16 mouse cellular contexts compared by ENCODE assay signal in genomic region chr1:167083181-167083580, GRCm38 (mm10).
DNase-seq lines count a peak whose midpoint lies in the region; ATAC-seq lines count a peak whose summit lies in the region.
"Had no signal": no experiment of that assay in that cellular context is flagged by ENCODE, and none has a peak within 500 bp of the region (broad histone marks: within the 10 kb centered on the region; RNA-seq: fewer than 3 reads in every experiment).

No protein-coding gene starts in this region.

- H3K36me3 ChIP-seq in hindbrain, embryonic 11.5 days (ENCODE audit: control insufficient read depth, insufficient read depth, low read length), result no peaks in the 10 kb centered on the region
- peaks cover 6% of the 10 kb centered on the region for H3K36me3 ChIP-seq in hindbrain, embryonic 16.5 days (ENCODE audit: control insufficient read depth, insufficient read depth, low read length)
- no peaks in the 10 kb centered on the region for H3K36me3 ChIP-seq in forebrain, embryonic 15.5 days
- H3K36me3 ChIP-seq in midbrain, embryonic 12.5 days, result no peaks in the 10 kb centered on the region
- H3K36me3 ChIP-seq in neural tube, embryonic 15.5 days, result no peaks in the 10 kb centered on the region; the same call in 1 of the 2 replicates
- H3K36me3 ChIP-seq: embryonic facial prominence, embryonic 13.5 days had no signal

- 60% methylated on average over 2 of the region's 2 CpGs for WGBS in hindbrain, embryonic 11.5 days
- WGBS in hindbrain, embryonic 16.5 days, result 37% methylated on average over 2 of the region's 2 CpGs
- 19% methylated on average over 2 of the region's 2 CpGs for WGBS in forebrain, embryonic 15.5 days
- WGBS in midbrain, embryonic 12.5 days, result 50% methylated on average over 2 of the region's 2 CpGs
- WGBS in neural tube, embryonic 15.5 days, result 19% methylated on average over 2 of the region's 2 CpGs

- H3K9me3 ChIP-seq in hindbrain, embryonic 11.5 days (ENCODE audit: control insufficient read depth, low read length), result no peaks in the 10 kb centered on the region
- no peaks in the 10 kb centered on the region for H3K9me3 ChIP-seq in hindbrain, embryonic 16.5 days (ENCODE audit: control insufficient read depth, low read length)
- H3K9me3 ChIP-seq in forebrain, embryonic 15.5 days, result no peaks in the 10 kb centered on the region
- no peaks in the 10 kb centered on the region for H3K9me3 ChIP-seq in midbrain, embryonic 12.5 days
- H3K9me3 ChIP-seq in neural tube, embryonic 15.5 days (replicated peaks), result no peaks in the 10 kb centered on the region
- H3K9me3 ChIP-seq: embryonic facial prominence, embryonic 13.5 days had no signal

- no peak overlapping the region for H3K4me3 ChIP-seq in hindbrain, embryonic 11.5 days (ENCODE audit: low read depth, low read length)
- H3K4me3 ChIP-seq in hindbrain, embryonic 16.5 days (ENCODE audit: low read length), result no peak overlapping the region
- H3K4me3 ChIP-seq in forebrain, embryonic 15.5 days, result no peak overlapping the region
- no peak overlapping the region for H3K4me3 ChIP-seq in midbrain, embryonic 12.5 days
- no peak overlapping the region for H3K4me3 ChIP-seq in neural tube, embryonic 15.5 days (replicated peaks)
- H3K4me3 ChIP-seq: embryonic facial prominence, embryonic 13.5 days; megakaryocyte, embryonic 14.5 days had no signal

- H3K4me2 ChIP-seq in hindbrain, embryonic 11.5 days (replicated peaks; ENCODE audit: low read depth, low read length), result no peak overlapping the region
- no peak overlapping the region for H3K4me2 ChIP-seq in hindbrain, embryonic 16.5 days (ENCODE audit: low read length)
- H3K4me2 ChIP-seq in forebrain, embryonic 15.5 days (replicated peaks), result no peak overlapping the region
- H3K4me2 ChIP-seq in midbrain, embryonic 12.5 days (replicated peaks), result no peak overlapping the region
- no peak overlapping the region for H3K4me2 ChIP-seq in neural tube, embryonic 15.5 days
- H3K4me2 ChIP-seq: embryonic facial prominence, embryonic 13.5 days had no signal

- H3K27me3 ChIP-seq in hindbrain, embryonic 11.5 days (ENCODE audit: control insufficient read depth, insufficient read depth, low read length), result no peaks in the 10 kb centered on the region
- H3K27me3 ChIP-seq in hindbrain, embryonic 16.5 days (replicated peaks; ENCODE audit: control insufficient read depth, insufficient read depth, low read length), result no peaks in the 10 kb centered on the region
- no peaks in the 10 kb centered on the region for H3K27me3 ChIP-seq in forebrain, embryonic 15.5 days
- H3K27me3 ChIP-seq in midbrain, embryonic 12.5 days, result no peaks in the 10 kb centered on the region
- no peaks in the 10 kb centered on the region for H3K27me3 ChIP-seq in neural tube, embryonic 15.5 days (replicated peaks)
- H3K27me3 ChIP-seq: embryonic facial prominence, embryonic 13.5 days; megakaryocyte, embryonic 14.5 days had no signal

- no peak overlapping the region for H3K9ac ChIP-seq in hindbrain, embryonic 11.5 days (ENCODE audit: low read depth, low read length)
- no peak overlapping the region for H3K9ac ChIP-seq in hindbrain, embryonic 16.5 days (ENCODE audit: low read depth, low read length)
- no peak overlapping the region for H3K9ac ChIP-seq in forebrain, embryonic 15.5 days (replicated peaks)
- H3K9ac ChIP-seq in midbrain, embryonic 12.5 days (replicated peaks), result no peak overlapping the region
- no peak overlapping the region for H3K9ac ChIP-seq in neural tube, embryonic 15.5 days (replicated peaks)
- H3K9ac ChIP-seq: embryonic facial prominence, embryonic 13.5 days had no signal

- ATAC-seq in hindbrain, embryonic 11.5 days (ENCODE audit: low FRiP score), result 0 out of 2 replicates have a peak, but pooled peaks have one; percentile 8
- ATAC-seq in hindbrain, embryonic 16.5 days, result no peak
- peak; percentile 33; the same call in 1 of the 2 replicates for ATAC-seq in forebrain, embryonic 15.5 days (replicated peaks)
- ATAC-seq in midbrain, embryonic 12.5 days (ENCODE audit: low FRiP score, low read depth), result no peak
- ATAC-seq in neural tube, embryonic 15.5 days (ENCODE audit: low FRiP score), result no peak
- ATAC-seq in granulocyte monocyte progenitor cell, adult 5-6 weeks (replicated peaks; ENCODE audit: poor library complexity, severe bottlenecking), result no peak

- 0 out of 2 replicates have a peak, but pooled peaks cover 2% of the 10 kb centered on the region for H3K4me1 ChIP-seq in hindbrain, embryonic 11.5 days (replicated peaks; ENCODE audit: control insufficient read depth, insufficient read depth, low read length)
- peaks cover 7% of the 10 kb centered on the region for H3K4me1 ChIP-seq in hindbrain, embryonic 16.5 days (ENCODE audit: control insufficient read depth, insufficient read depth, low read depth, low read length)
- peaks cover 27% of the 10 kb centered on the region for H3K4me1 ChIP-seq in forebrain, embryonic 15.5 days
- H3K4me1 ChIP-seq in midbrain, embryonic 12.5 days, result peaks cover 21% of the 10 kb centered on the region
- H3K4me1 ChIP-seq in neural tube, embryonic 15.5 days, result peaks cover 24% of the 10 kb centered on the region
- H3K4me1 ChIP-seq: embryonic facial prominence, embryonic 13.5 days; megakaryocyte, embryonic 14.5 days had no signal

- DNase-seq in hindbrain, embryonic 11.5 days (ENCODE audit: low spot score), result no peak
- no peak for DNase-seq in cerebellum, postnatal 25 days
- DNase-seq: adrenal gland, adult 2 months; cerebellum, adult 8-10 months; heart, adult 18-20 months; kidney, adult 11 months; kidney, postnatal 10 days; lung, postnatal 14 days; thymus, postnatal 4 days had no signal

- peak overlapping the region; percentile 79 for H3K27ac ChIP-seq in hindbrain, embryonic 11.5 days (ENCODE audit: low read depth, low read length)
- no peak overlapping the region for H3K27ac ChIP-seq in hindbrain, embryonic 16.5 days (ENCODE audit: low read depth, low read length)
- peak overlapping the region; percentile 72 for H3K27ac ChIP-seq in forebrain, embryonic 15.5 days (replicated peaks)
- peak overlapping the region; percentile 81 for H3K27ac ChIP-seq in midbrain, embryonic 12.5 days (replicated peaks)
- H3K27ac ChIP-seq in neural tube, embryonic 15.5 days (replicated peaks), result 0 out of 2 replicates have a peak overlapping the region, but pooled peaks have one; percentile 60
- H3K27ac ChIP-seq: embryonic facial prominence, embryonic 13.5 days had no signal

Comparison
In these comparisons a context has a peak if more than half of its experiments do, and no peak if none do; other contexts are left out.
1. ATAC-seq: peak in hindbrain, embryonic 11.5 days (single experiment) and forebrain, embryonic 15.5 days (single experiment); none in hindbrain, embryonic 16.5 days (single experiment), midbrain, embryonic 12.5 days (single experiment), neural tube, embryonic 15.5 days (single experiment) and granulocyte monocyte progenitor cell, adult 5-6 weeks (single experiment).